8 mouse cellular contexts compared by ENCODE assay signal in genomic region chr11:22629581-22629980, GRCm38 (mm10).
A peak's percentile ranks its signal among the peaks of the same experiment; 100 is the strongest.
DNase-seq lines count a peak whose midpoint lies in the region; ATAC-seq and TF ChIP-seq lines count a peak whose summit lies in the region.

No protein-coding gene starts in this region.

- H3K79me2 ChIP-seq in C2C12 (ENCODE audit: control insufficient read depth, insufficient read depth) = no peaks in the 10 kb centered on the region

- WGBS in lung, postnatal 0 days = 2% methylated on average over 13 of the region's 13 CpGs
- 4% methylated on average over 13 of the region's 13 CpGs for WGBS in stomach, postnatal 0 days

- no peak for TF ChIP-seq CTCF in C2C12 (IDR thresholded peaks at IDR 0.05; ENCODE audit: control insufficient read depth, insufficient read depth, insufficient read length)
- TF ChIP-seq CTCF in lung, postnatal 0 days (IDR thresholded peaks at IDR 0.05) = peak; percentile 0; the same call in 1 of the 2 replicates
- TF ChIP-seq CTCF in stomach, postnatal 0 days (IDR thresholded peaks at IDR 0.05; ENCODE audit: low read depth) = no peak

- 0 out of 2 replicates have a peak overlapping the region, but pooled peaks have one; percentile 24 for H3K9ac ChIP-seq in lung, postnatal 0 days (replicated peaks; ENCODE audit: low read depth)
- peak overlapping the region; percentile 43 for H3K9ac ChIP-seq in stomach, postnatal 0 days (ENCODE audit: low read length)

- H3K36me3 ChIP-seq in C2C12 (ENCODE audit: control insufficient read depth, insufficient read depth) = no peaks in the 10 kb centered on the region
- no peaks in the 10 kb centered on the region for H3K36me3 ChIP-seq in lung, postnatal 0 days (ENCODE audit: insufficient read depth, low read length)
- H3K36me3 ChIP-seq in stomach, postnatal 0 days (ENCODE audit: control insufficient read depth, insufficient read depth, low read length) = no peaks in the 10 kb centered on the region

- H3K79me3 ChIP-seq in C2C12 (ENCODE audit: low read depth) = no peaks in the 10 kb centered on the region

- TF ChIP-seq EP300 in lung, postnatal 0 days (IDR thresholded peaks at IDR 0.05) = peak; percentile 97
- TF ChIP-seq EP300 in stomach, postnatal 0 days (optimal IDR thresholded peaks at IDR 0.05) = peak; percentile 67

- H3K27me3 ChIP-seq in C2C12 (ENCODE audit: control insufficient read depth, insufficient read depth, insufficient read length) = no peaks in the 10 kb centered on the region
- no peaks in the 10 kb centered on the region for H3K27me3 ChIP-seq in lung, postnatal 0 days (replicated peaks; ENCODE audit: insufficient read depth, low read length)
- no peaks in the 10 kb centered on the region for H3K27me3 ChIP-seq in stomach, postnatal 0 days (ENCODE audit: control insufficient read depth, insufficient read depth, low read length)

- H3ac ChIP-seq in C2C12 (ENCODE audit: control insufficient read depth, insufficient read length, low read depth) = peak overlapping the region; percentile 57

- intact Hi-C loops in left cerebral cortex, postnatal 36 days (cut with DNase I) = no loop called here

- peaks cover 13% of the 10 kb centered on the region; the same call in 1 of the 2 replicates for H3K4me1 ChIP-seq in lung, postnatal 0 days (ENCODE audit: insufficient read depth, low read depth, low read length)
- H3K4me1 ChIP-seq in stomach, postnatal 0 days (replicated peaks; ENCODE audit: control insufficient read depth, insufficient read depth) = peaks cover 7% of the 10 kb centered on the region

- ATAC-seq in lung, postnatal 0 days = peak; percentile 86
- peak; percentile 68 for ATAC-seq in stomach, postnatal 0 days (ENCODE audit: low FRiP score, low TSS enrichment)

- H3K27ac ChIP-seq in lung, postnatal 0 days (ENCODE audit: low read length) = peak overlapping the region; percentile 96
- H3K27ac ChIP-seq in stomach, postnatal 0 days (replicated peaks) = peak overlapping the region; percentile 94

- peak overlapping the region; percentile 45 for H3K4me2 ChIP-seq in lung, postnatal 0 days (replicated peaks; ENCODE audit: low read depth, low read length)
- H3K4me2 ChIP-seq in stomach, postnatal 0 days (replicated peaks; ENCODE audit: low read depth) = peak overlapping the region; percentile 54

- no peaks in the 10 kb centered on the region for H3K9me3 ChIP-seq in lung, postnatal 0 days (ENCODE audit: low read length)
- H3K9me3 ChIP-seq in stomach, postnatal 0 days (ENCODE audit: control insufficient read depth, low read length) = no peaks in the 10 kb centered on the region

- DNase-seq in embryo, embryonic 10.5 days (ENCODE audit: low spot score) = peak; percentile 36
- DNase-seq in heart, adult 9 months (ENCODE audit: low spot score in 2 of 2) = peak; percentile 71 to 72
- DNase-seq in kidney, adult 8-10 months = peak; percentile 65 to 70
- peak; percentile 96 for DNase-seq in lung, postnatal 0 days (ENCODE audit: low spot score)
- DNase-seq in stomach, postnatal 0 days (ENCODE audit: low spot score) = peak; percentile 57
- DNase-seq in left cerebral cortex, postnatal 36 days (ENCODE audit: low spot score in 2 of 2) = no peak
- DNase-seq in spleen, postnatal 36 days (ENCODE audit: low spot score in 2 of 2) = no peak

- no peak overlapping the region for H3K4me3 ChIP-seq in C2C12 (ENCODE audit: insufficient read depth, poor library complexity, severe bottlenecking)
- 0 out of 2 replicates have a peak overlapping the region, but pooled peaks have one; percentile 2 for H3K4me3 ChIP-seq in lung, postnatal 0 days (ENCODE audit: low read depth, low read length)
- H3K4me3 ChIP-seq in stomach, postnatal 0 days (ENCODE audit: low read depth, low read length) = peak overlapping the region; percentile 20; the same call in 1 of the 2 replicates

TF ChIP-seq in C2C12, 6 proteins besides CTCF, POLR2A, EP300 and RAD21:
- TF ChIP-seq MYOG (IDR thresholded peaks at IDR 0.05; ENCODE audit: control insufficient read depth, extremely low read depth, insufficient read length) (no peak), USF1 (IDR thresholded peaks at IDR 0.05; ENCODE audit: low read depth) (no peak)
TF ChIP-seq in C2C12: peak in this region for 0.

Comparison
In these comparisons a context has a peak if more than half of its experiments do, and no peak if none do; other contexts are left out.
1. DNase-seq: peak in embryo, embryonic 10.5 days (single experiment), heart, adult 9 months (2 of 2), kidney, adult 8-10 months (2 of 2), lung, postnatal 0 days (single experiment) and stomach, postnatal 0 days (single experiment); none in left cerebral cortex, postnatal 36 days (0 of 2) and spleen, postnatal 36 days (0 of 2).